Mouse (Mus musculus) heart, embryonic 11.5 days (tissue): ENCODE results near the gene Cited4. TPM values are rescaled to one million over a fixed set of nuclear protein-coding genes. Genes with fewer than 3 reads are reported as not detected.

Experiments used
- ATAC-seq: fragments of 200-750 bp; cut with Nextera tagmentation; replicated peaks from 2 replicates; pipeline ENCODE4 v1.8.0; 2017; ENCODE audit warnings: moderate library complexity; ENCODE audit not compliant: insufficient number of reproducible peaks, low FRiP score, low TSS enrichment
- H3K27ac ChIP-seq: fragments of 300-500 bp; sonication (generic); 2 replicates; pipeline ENCODE4 v1.5.1; 2014; ENCODE audit warnings: mild to moderate bottlenecking, low read depth, low read length
- H3K27me3 ChIP-seq: fragments of 300-500 bp; sonication (generic); 2 replicates; pipeline ENCODE4 v1.6.1; 2014; ENCODE audit warnings: mild to moderate bottlenecking, low read length, mixed read lengths; ENCODE audit not compliant: control insufficient read depth, insufficient read depth
- H3K36me3 ChIP-seq: fragments of 300-500 bp; sonication (generic); 2 replicates; pipeline ENCODE4 v1.6.1; 2014; ENCODE audit warnings: mild to moderate bottlenecking, low read length, moderate library complexity, mixed read lengths; ENCODE audit not compliant: control insufficient read depth, insufficient read depth
- H3K4me1 ChIP-seq: fragments of 300-500 bp; sonication (generic); 2 replicates; pipeline ENCODE4 v1.6.1; 2014; ENCODE audit warnings: low read length; ENCODE audit not compliant: control insufficient read depth, insufficient read depth
- H3K4me2 ChIP-seq: fragments of 300-500 bp; sonication (generic); 2 replicates; pipeline ENCODE4 v1.6.1; 2014; ENCODE audit warnings: mild to moderate bottlenecking, moderate library complexity
- H3K4me3 ChIP-seq: fragments of 300-500 bp; sonication (generic); 2 replicates; pipeline ENCODE4 v1.5.1; 2014; ENCODE audit warnings: low read depth, low read length
- H3K9ac ChIP-seq: fragments of 300-500 bp; sonication (generic); 2 replicates; pipeline ENCODE4 v1.6.1; 2014; ENCODE audit warnings: mild to moderate bottlenecking, low read depth, low read length, moderate library complexity
- H3K9me3 ChIP-seq: fragments of 300-500 bp; sonication (generic); replicated peaks from 2 replicates; pipeline ENCODE4 v1.6.1; 2016; ENCODE audit warnings: low read length; ENCODE audit not compliant: control insufficient read depth
- WGBS: fragments of 180-500 bp; shearing (Covaris S2); extraction: QIAGEN DNeasy Blood & Tissue Kit; methylation state at CpG from one replicate; pipeline ENCODE4 v1.1.7; 2014; ENCODE audit not compliant: insufficient replicate concordance; 5-methylcytosine and 5-hydroxymethylcytosine counted together
- polyA plus RNA-seq: library from polyadenylated mRNA; unstranded; fragments of >200 nt; fragmentation: Nextera tagmentation; extraction: Ambion mirVana; gene quantifications from 2 replicates; pipeline ENCODE4 v1.2.1, GENCODE M21; 2014

Gene Cited4
- polyA plus RNA-seq, 1 experiment from 2014 or later, result 44.9 TPM

DNA sequence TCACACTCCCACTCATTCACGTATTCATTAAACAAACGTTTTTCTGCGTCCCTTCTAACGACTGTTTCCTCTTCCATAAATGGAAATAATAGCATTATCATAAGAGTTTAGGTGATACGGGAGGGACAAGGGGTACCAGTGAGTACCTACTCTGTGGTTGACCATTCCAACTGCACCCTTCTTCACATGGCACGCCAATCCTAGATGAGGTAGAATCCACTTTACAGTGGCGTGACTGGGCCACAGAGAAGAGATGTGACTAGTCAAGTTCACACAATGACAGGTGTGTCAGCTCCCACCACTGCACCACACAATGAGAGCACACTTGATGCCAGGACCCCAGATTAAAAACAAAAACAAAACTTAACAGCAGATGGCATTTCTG, 16.2 kb upstream of the Cited4 start:
- Histone ChIP-seq H3K9ac (peak overlapping the region; percentile 66; the same call in 1 of the 2 replicates), H3K36me3 (no peaks in the 10 kb centered on the region), H3K9me3 (no peaks in the 10 kb centered on the region), H3K4me2 (peak overlapping the region; percentile 97), H3K4me1 (peaks cover 9% of the 10 kb centered on the region; the same call in 1 of the 2 replicates), H3K27me3 (peaks cover 36% of the 10 kb centered on the region), H3K27ac (no peak overlapping the region), H3K4me3 (peak overlapping the region; percentile 59)
- no peak for ATAC-seq
- 21% methylated on average over 7 of the region's 7 CpGs for WGBS

DNA sequence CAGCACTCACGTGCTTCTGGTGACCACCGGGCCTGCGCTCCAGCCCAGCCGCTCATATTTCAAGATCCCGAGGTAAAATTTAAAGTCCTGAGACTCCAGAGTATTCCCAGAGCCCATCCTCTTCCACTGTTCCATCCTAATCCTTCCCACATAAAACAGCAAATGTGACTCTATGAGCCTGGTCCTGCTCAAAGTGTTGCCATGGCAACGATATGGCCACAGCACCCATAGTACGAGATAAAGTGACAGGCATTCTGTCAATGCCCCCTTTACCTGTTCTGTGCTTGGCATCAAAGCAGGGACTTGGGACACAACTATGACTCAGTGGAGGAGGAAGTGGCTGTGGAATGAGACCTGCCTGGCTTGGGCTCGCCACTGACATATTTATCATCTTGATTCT, 10.5 kb upstream of the Cited4 start:
- H3K4me3 ChIP-seq, result no peak overlapping the region
- no peaks in the 10 kb centered on the region for H3K4me1 ChIP-seq
- no peaks in the 10 kb centered on the region for H3K9me3 ChIP-seq
- no peak overlapping the region for H3K4me2 ChIP-seq
- H3K27ac ChIP-seq, result no peak overlapping the region
- no peak for ATAC-seq
- H3K9ac ChIP-seq, result no peak overlapping the region
- no peaks in the 10 kb centered on the region for H3K36me3 ChIP-seq
- 74% methylated on average over 8 of the region's 8 CpGs for WGBS
- peaks cover 10% of the 10 kb centered on the region for H3K27me3 ChIP-seq

DNA sequence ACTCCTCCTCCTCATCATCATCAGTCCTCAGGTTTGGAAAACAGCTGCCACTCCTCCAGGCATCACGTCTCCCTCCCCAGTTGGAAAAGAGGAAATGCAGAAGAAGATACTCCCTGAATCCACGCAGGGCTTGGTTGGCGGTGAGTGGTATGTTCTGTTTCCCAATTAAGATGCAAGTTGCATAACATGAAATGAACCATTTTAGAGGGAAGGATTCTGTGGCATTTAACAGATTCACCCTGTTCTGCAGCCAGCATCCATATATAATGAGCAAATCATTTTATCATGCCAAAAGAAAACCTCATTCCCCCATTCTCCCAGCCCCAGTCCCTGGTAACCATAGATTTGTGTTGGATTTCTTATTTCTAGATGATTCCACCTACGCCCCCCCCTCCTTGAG, 5.9 kb upstream of the Cited4 start:
- Histone ChIP-seq H3K36me3 (no peaks in the 10 kb centered on the region), H3K4me2 (no peak overlapping the region), H3K27ac (no peak overlapping the region), H3K9me3 (no peaks in the 10 kb centered on the region), H3K4me3 (no peak overlapping the region), H3K9ac (no peak overlapping the region), H3K4me1 (peaks cover 8% of the 10 kb centered on the region), H3K27me3 (0 out of 2 replicates have a peak, but pooled peaks cover 4% of the 10 kb centered on the region)
- ATAC-seq, result no peak
- 67% methylated on average over 4 of the region's 4 CpGs for WGBS

DNA sequence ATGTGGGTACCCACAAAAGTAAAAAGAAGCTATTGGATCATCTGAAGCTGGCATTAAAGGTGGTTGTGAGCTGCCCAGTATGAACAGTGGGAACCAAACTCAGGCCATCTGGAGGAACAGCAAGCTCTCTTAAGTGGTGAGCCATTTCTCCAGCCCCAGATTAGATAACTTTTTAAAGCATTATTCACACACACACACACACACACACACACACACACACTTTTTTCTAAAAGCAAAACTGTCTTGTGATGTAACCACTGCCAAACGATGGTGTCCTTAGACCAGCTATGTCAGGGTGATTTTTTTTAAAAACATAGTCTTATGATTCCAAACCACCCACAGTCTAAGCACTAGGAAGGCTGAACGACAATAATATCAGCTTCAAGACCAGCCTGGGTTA, 1.8 kb upstream of the Cited4 start:
- Histone ChIP-seq H3K4me1 (peaks cover 19% of the 10 kb centered on the region), H3K4me2 (peak overlapping the region; percentile 98; the same call in 1 of the 2 replicates), H3K27me3 (no peaks in the 10 kb centered on the region), H3K9ac (no peak overlapping the region), H3K4me3 (no peak overlapping the region), H3K9me3 (no peaks in the 10 kb centered on the region), H3K27ac (peak overlapping the region; percentile 91), H3K36me3 (no peaks in the 10 kb centered on the region)
- no peak for ATAC-seq
- WGBS, result 64% methylated on average over 2 of the region's 2 CpGs

DNA sequence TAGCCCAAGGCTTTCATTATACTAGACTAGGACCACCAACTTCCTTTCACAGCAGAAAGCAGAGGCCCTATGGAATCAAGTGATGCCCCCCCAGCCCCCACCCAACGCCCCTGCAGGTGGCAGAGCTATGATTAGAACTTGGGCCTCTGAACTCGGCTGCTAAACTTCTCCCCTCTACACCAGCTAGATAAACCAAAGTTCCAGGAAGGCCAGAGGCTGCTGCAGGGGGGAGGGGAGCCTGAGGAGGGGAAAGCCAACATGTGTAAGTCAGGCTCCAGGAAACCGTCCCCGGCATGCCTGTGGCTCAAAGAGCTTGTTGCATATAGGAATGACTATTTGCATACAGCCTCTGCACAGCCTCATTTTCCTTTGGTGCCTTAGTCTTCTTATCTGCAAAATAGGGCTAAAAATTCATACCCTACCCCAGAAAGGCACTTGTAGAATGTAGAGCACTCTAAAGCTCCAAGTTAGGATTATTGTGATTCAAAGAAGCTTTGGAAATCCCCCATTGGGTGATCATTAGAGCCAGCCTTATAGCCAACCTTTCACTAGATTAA, 1.1 kb upstream of the Cited4 start:
- Histone ChIP-seq H3K4me2 (peak overlapping the region; percentile 98), H3K4me1 (peaks cover 19% of the 10 kb centered on the region), H3K9ac (peak overlapping the region; percentile 62; the same call in 1 of the 2 replicates), H3K27me3 (no peaks in the 10 kb centered on the region), H3K4me3 (no peak overlapping the region), H3K36me3 (no peaks in the 10 kb centered on the region), H3K9me3 (no peaks in the 10 kb centered on the region), H3K27ac (peak overlapping the region; percentile 91)
- 10% methylated on average over 4 of the region's 4 CpGs for WGBS
- ATAC-seq, result peak; percentile 47

DNA sequence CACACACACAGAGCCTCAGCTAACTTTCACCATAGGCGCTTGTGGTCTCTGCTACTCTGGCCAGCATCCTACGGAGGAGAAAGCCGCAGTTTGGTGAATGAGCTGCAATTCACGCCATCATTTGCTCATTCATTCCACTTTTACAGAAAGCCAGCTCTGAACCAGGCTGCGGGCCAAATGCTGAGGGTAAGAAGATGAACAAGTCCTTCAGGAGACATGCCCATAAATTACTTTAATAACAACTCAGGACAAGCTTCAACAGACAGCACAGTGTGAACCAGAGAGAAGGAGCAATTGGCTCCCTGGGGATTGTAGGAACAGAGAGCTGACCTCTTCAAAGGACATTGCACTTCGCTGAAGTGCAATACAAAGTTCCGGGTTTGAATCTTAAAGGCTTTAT, 590 bp upstream of the Cited4 start:
- Histone ChIP-seq H3K4me1 (peaks cover 19% of the 10 kb centered on the region), H3K9ac (peak overlapping the region; percentile 62; the same call in 1 of the 2 replicates), H3K36me3 (no peaks in the 10 kb centered on the region), H3K27ac (peak overlapping the region; percentile 91), H3K4me3 (peak overlapping the region; percentile 71; the same call in 1 of the 2 replicates), H3K4me2 (peak overlapping the region; percentile 98), H3K27me3 (no peaks in the 10 kb centered on the region), H3K9me3 (no peaks in the 10 kb centered on the region)
- no peak for ATAC-seq
- 60% methylated on average over 7 of the region's 7 CpGs for WGBS

DNA sequence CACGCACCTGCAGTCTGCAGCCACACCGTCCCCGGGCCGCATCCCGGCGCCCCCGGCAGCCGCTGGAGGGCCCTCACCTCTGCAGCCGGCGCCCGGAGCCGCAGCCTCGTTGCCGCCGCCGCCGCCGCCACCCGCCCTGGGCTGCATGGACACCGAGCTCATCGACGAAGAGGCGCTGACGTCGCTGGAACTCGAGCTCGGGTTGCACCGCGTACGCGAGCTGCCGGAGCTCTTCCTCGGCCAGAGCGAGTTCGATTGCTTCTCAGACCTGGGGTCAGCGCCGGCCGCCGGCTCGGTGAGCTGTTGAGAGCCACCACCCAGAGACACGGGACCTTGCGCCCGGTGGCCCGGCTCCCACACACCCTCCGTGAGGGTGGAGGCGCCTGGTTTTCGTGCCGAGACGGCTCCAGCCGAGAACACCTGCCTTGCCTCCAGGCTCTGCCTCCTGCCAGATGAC, 701 bp downstream of the Cited4 start:
- H3K4me2 ChIP-seq, result peak overlapping the region; percentile 98
- peak overlapping the region; percentile 71 for H3K4me3 ChIP-seq
- H3K27me3 ChIP-seq, result no peaks in the 10 kb centered on the region
- WGBS, result under 1% methylated on average over 50 of the region's 50 CpGs
- H3K9ac ChIP-seq, result peak overlapping the region; percentile 90
- H3K9me3 ChIP-seq, result no peaks in the 10 kb centered on the region
- H3K27ac ChIP-seq, result peak overlapping the region; percentile 91
- peak; percentile 16; the same call in 1 of the 2 replicates for ATAC-seq
- H3K4me1 ChIP-seq, result peaks cover 19% of the 10 kb centered on the region
- H3K36me3 ChIP-seq, result no peaks in the 10 kb centered on the region

DNA sequence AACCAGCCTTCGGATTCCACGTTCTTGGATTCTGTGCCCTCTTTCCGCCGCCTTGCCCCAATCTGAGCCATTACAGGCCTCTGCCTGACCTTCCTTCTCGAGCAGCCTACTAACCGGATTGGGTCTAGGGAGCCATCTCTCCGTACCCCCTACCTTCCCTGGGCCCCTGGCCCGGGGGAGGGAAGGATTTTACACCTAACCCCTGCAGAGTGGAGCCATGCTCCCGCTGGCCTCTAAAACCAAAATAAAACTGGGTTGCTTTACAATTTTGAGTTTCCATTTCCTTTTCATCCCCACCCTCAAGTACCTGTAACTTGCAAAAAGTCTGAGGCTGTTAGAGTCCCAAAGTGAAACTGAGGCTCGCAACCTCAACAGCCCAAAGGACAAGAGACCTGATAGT, 1.2 kb downstream of the Cited4 start:
- Histone ChIP-seq H3K4me1 (peaks cover 19% of the 10 kb centered on the region), H3K27ac (peak overlapping the region; percentile 91), H3K4me3 (peak overlapping the region; percentile 71), H3K4me2 (peak overlapping the region; percentile 98), H3K27me3 (no peaks in the 10 kb centered on the region), H3K9ac (peak overlapping the region; percentile 90), H3K9me3 (no peaks in the 10 kb centered on the region), H3K36me3 (no peaks in the 10 kb centered on the region)
- no peak for ATAC-seq
- WGBS, result 10% methylated on average over 10 of the region's 10 CpGs

DNA sequence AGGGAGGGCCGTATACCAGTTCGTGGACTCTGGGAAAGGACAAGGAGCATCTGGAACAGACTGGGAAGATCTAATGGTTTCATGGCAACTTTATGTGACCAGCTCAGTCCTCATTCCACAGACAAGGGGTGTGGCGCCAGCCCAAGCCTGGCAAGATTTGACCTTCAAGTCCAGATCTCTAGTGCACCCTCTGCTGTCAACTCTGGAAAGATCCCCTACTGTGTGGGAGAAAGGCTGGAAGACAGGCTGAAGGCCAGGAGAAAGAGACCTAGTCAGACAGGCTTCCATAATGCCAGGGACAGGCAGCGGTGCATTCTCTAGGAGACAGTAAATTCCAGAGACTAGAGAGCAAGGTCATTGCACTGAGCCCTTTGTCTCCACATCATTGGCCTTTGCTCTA, 2.2 kb downstream of the Cited4 start:
- H3K9me3 ChIP-seq, result no peaks in the 10 kb centered on the region
- H3K9ac ChIP-seq, result peak overlapping the region; percentile 90; the same call in 1 of the 2 replicates
- H3K36me3 ChIP-seq, result no peaks in the 10 kb centered on the region
- WGBS, result 85% methylated on average over 4 of the region's 4 CpGs
- H3K27ac ChIP-seq, result peak overlapping the region; percentile 91
- peaks cover 19% of the 10 kb centered on the region for H3K4me1 ChIP-seq
- H3K4me3 ChIP-seq, result peak overlapping the region; percentile 71; the same call in 1 of the 2 replicates
- ATAC-seq, result no peak
- peak overlapping the region; percentile 98 for H3K4me2 ChIP-seq
- no peaks in the 10 kb centered on the region for H3K27me3 ChIP-seq
